Mouse (Mus musculus) ovary, postnatal 10 days (tissue): ENCODE data around the gene Sh3pxd2a.
A peak's percentile ranks its signal among the peaks of the same experiment; 100 is the strongest.

Experiments used
- DNase-seq: peaks from one replicate; pipeline ENCODE4 v3.0.0; 2022; ENCODE audit warnings: low spot score

The Sh3pxd2a gene

DNA sequence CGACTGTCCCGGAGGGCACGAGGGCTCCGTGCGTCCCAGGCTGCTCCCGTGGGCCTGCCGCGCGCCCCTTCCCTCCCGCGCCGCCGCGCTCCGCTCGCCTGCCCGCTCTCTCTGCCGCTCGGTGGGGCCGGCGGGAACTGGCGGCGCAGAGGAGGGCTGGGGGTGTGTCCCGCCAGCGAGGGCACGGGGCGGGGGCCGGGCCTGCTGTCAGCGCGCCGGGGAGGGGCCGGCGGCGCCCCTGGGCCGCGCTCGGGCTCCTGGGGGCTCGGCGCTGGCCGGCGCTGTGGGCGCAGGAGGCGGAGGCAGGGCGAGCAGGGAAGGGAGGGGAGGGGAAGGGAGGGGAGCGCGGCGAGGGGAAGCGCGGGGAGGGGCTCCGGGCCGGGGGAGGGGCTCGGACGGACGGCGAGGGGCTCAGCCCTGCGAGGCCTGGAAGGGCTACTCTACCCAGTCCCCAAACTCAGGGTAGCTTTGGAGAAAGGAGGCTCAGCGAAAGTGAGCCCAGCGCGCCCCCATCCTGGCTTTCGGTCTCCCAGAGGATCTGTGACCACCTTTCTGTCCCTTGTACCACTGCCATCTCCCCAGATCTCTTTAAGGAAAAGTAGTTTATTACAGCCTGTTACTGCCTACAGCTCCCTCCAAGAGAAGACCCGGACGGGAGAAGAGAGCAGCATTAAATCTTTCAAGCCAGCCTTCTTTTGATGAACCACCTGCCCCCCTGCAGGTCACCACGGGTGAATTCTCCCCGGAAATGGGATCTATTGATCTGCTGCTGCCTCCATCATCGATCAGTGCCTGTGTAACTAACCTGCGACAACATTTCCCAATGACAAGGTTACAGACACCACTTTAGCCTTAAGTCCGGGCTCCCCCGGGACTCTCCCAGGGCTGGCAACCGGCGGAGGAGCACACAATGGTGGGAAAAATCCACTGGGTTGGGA lies at the start of gene Sh3pxd2a:
TSS of gene Sh3pxd2a (minus strand) at position 98 of the 938 bp plus-strand sequence.
- peak; percentile 53 for DNase-seq

DNA sequence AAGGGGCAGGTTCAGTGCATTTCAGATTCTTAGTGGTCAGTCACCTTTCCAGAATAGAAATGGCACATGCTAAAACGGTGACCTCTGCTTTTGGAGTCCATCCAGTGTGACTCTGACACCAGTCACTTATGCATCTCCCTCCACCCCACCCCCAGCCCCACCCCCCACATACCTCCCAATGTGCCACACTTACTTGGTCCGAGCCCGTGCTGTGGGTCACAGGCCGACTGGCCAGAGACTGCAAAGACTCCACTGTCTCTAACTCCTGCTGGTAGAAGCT lies 49.4 kb upstream of the Sh3pxd2a start:
- no peak for DNase-seq

DNA sequence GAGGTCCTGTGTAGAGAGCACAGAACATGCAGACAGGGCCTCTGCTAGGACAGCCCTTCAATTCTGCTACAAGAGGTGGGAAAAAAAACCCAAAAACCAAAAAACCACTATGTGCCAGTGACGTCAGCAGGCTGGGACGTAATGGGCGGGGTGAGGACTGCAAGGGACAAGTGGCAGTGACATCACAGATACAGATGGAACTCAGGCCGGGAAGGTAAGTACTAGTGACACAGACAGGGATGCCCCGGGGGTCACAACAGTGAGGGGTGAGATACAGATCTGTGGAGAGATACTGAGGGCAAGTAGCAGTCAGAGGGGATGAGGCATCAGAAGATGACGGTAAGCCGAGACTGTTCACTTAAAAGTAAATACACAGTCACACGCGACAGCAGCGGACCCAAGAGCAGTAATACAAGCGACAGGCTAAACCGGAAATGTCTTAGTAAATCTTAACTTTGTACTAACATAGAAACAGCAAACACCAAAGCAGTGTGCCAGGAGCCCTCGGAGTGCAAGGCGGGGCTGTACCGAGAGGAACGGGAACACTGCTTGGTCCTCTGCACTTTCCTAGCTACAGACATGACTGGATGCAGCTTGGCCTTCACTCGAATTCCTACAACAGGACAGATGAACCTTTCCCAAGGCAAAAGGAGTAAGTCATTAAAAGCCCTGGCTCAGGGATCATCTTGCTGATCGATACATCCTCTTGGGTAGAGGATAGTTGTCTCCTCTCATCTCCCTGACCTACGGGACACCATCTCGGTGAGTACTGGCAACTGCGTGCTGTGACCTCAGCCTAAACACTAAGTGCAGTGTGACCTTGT lies 48.8 kb upstream of the Sh3pxd2a start:
- DNase-seq, result no peak

DNA sequence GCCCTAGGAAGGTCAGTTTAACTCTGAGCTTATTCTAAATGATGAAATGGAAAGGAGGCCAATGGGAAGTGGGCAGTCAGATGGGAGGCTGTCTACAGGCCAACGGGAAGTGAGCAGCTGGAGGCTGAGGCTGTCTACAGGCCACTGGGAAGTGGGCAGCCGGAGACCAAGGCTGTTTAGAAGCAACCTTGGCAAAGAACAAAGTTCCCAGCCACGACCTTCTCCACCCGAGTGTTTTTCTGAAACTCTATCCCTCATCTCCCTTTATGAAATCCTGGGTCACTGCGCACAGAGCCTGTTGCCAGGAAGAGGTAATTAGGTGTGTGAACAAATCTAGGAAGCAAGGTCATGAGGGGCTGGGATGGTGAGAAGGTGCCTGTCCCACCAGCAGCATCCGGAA lies 47.8 kb upstream of the Sh3pxd2a start:
- no peak for DNase-seq

DNA sequence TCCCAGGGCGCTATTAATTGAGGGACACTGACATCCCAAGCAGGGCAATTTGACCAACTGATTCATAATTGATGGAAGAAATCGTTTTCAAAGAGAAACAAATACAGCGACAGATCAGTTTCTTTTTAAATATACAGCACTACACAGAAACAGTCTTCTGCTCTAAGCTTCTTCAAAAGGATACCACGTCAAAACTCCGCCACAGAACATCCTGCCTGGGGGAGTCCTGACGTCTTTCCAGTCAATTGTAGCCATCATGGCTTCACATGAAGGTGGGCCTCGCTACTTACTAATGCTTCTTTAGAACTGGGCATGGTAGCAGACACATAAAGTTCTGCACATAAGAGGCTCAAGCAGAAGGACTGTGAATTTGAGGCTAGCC lies 47.1 kb upstream of the Sh3pxd2a start:
- DNase-seq, result no peak

DNA sequence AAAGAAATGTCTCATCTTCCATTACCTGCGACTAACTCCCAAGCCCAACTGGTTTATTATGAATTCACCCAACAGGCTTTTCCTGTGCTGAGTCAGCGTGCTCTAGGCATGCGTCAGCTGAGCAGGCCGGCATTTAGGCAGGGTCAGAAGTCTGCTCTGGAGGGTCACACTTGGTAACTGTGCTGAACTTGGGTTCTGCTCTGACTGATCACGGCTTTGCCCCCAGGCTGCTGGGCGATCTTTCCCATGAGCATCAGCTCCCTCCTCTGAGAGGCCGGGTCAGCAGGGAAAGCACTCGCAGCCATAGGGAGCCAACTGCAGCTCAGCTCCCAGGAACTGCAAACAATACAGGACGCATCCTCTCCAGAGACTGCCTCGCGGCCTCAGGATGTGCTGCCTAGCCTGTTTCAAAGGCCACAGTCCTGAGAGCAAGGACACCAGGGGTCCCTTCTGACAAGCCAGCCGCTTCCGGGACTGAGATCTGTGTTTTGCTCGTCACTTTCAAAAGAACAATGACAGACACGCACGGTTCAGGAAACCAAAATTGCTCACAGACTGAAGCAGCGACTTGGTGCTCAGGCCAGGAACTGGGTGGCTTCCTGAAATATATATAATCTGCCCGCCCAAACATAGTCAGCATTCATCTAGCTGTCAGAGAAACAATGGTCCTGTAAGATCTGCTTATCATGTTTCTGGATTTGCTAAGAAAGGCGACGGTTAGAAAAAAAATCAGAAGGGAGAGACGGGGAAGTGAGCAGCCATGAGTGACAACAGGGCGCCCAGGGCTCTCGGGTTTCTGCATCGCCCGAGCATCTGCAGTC lies 46.5 kb upstream of the Sh3pxd2a start:
- DNase-seq, result no peak

DNA sequence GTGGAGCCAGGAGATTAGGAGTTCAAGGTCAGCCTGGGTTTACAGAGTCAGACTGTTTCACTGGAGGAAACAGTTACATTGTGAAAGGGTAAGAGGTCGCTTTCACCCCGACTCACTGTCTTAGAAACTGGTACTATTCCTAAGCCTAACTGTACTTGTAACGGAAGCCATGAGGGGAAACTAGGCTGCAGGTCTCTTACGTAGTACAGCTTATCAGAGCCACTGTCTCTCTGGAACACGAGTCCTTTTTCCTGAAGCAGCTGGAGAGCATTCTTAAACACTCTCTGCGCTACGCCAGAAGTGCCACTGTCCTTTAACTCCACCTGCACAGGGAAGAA lies 45.9 kb upstream of the Sh3pxd2a start:
- DNase-seq, result no peak

DNA sequence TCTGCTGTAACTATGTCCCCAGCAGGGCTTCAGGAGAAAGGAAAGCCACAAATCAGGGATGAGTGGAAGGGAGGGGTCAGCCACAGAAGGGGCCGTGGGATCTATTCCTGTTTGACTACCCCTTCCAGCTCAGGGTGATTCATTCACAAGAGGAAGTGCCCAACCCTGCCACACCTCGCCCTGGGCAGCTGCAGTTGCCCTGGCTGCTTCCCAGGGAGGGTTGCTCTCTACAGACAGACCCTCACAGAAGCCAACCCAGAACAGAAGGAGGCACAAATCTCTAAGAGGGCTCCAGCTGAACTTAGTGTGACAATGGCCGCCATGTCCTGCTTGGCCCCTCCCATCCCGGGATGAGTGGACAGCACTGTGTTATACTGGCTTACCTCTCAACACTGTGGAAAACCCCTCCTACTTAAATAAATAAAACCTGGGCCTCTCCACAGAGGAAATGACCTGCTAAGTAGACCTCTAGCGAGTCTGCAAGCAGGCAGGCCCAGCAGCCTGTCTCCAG lies 44.6 kb upstream of the Sh3pxd2a start:
- DNase-seq, result no peak

DNA sequence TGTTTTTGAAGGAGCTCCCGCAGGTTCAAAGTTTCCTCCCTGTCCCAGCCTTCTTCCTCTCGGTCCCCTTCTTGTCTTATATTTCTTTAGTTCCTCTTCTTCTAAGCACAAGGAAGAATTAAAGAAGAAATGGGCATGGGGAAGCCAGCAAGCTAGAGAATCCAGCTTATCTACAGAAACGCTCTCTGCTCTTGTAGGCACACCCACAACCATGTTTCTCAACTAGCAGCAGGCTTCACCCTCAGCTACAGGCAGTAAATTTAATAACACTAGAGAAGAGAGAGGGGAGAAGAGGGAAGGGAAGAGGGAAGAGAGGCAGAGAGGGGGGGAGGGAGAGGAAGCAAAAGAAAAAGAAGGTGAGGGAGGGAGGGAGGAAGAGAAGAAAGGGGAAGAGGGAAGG lies 44.0 kb upstream of the Sh3pxd2a start:
- no peak for DNase-seq

DNA sequence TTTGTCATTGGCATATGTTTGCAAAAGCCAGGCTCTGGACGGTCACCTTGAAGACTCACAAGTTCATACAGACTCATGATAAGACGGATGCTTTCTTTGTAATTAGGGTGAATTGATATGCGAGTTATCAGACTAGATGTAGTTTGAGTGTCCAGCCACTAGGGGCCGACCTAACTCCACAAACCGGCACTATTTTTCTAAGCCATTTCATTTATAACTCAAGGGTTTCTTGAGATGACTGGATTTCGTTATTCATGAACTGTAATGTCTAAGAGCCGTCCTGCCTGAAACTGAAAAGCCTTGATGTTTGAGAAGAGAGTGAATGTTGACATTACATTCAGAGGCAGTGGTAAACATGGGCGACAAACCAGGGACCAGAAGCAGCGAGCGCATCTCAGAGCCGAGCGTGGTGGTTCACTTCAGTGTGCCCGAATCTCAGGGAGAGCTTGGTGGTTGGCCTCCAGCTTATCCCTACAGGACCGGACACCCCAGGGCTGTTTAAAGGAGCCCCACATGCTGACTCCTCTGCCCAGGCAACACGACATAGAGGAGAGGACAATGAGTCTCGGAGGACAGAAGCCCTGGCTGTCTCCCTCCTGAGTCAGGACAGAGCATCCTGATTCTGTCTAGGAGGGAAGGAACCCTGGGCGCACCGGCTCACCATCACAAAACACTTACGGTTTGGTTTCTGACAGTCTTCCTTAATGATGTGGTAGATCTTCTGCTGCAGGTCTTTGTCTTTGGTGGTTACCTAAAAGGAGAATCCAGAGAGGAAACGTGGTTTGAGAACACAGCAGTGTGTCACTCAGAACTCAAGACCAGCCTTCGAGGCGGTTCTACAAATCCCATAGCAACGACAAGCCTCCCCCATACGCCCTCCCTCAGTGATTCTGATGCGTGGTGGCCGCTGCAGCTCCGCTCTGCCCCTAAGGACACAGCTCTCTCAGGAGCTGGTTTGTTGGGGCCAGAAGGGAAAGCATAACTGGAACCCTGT lies 43.2 kb upstream of the Sh3pxd2a start:
- DNase-seq, result peak; percentile 33

DNA sequence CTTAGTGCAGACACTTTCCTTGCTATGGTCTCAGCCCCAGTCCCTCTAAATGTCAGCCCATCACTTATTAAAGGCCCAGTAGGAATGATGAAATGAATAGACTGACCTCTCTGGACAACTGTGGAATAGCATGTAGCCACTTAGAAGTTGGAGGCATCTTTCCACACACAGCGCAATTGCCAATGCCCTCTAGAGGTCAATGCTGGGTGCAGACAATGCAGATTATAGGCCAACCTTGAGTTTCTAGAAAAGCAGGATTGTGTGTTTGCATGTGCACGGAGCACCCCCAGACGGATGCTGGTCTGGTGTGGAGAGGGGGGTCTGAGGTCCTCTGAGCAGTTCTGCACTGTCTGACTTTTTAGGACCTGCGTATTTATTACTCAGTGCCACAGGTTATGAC lies 39.4 kb upstream of the Sh3pxd2a start:
- no peak for DNase-seq

DNA sequence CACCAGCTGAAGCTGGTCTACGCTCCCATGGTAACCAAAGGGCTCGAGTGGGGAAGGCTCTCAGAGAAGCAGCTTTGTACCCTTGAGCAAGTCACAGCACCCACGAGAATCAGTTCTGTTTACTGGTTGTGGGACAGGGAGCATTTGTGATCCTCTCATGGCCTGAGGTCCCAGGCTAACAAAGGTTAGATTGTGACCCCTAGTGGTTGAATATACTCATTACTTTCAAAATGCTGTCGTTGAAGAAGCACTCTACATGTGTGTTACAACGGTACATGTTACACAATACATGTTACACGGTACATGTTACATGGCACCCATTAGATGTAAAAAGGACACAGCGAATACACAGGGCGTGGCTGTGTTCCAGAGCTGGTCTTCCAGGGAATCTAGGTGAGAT lies 38.4 kb upstream of the Sh3pxd2a start:
- no peak for DNase-seq

DNA sequence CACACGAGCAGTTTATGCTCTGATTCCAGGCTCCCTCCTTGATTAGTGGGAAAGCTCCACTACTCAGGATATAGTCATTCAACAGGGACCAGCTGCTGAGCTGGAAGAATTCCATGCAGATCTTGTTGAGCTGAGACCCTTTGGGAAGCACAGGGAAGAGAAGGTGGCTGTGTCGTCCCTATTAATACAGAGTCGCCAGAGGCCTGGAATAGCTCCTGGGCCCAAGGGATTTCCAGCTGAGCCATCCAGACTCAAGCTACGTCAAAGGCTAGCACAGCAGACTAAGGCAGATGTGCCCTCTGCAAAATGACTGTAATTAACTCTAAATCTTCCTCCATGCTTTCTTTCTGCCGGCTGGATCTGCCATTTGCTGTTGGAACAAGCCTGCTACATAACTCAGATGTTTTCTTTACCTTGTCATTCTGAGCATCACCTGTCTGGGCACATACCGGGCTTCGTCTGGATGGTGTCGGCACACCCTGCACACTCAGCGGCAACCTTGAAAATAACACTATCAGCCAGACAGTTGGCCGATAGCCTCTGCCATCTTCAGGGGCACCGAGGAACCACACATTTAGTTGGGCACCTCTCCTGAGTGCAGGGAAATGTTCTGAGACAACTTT lies 36.3 kb upstream of the Sh3pxd2a start:
- no peak for DNase-seq

DNA sequence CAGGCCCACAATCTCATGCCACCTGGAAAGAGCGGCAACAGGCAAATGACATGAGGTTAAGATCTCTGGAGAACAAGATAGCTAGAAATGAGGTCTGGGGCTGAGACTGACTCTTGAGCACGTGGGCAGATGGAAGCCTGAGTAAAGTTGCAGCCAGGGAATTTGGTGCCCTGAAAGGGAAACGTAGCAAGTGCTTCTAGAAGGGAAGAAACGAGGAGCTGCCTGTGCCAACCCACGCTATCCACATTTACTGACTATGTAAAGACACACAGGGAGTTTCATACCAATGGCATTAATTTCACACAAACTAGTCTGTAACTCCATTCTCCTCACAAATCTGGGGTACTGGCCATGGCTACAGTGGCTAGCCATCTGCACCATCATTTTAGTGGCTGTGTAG lies 35.6 kb upstream of the Sh3pxd2a start:
- no peak for DNase-seq

DNA sequence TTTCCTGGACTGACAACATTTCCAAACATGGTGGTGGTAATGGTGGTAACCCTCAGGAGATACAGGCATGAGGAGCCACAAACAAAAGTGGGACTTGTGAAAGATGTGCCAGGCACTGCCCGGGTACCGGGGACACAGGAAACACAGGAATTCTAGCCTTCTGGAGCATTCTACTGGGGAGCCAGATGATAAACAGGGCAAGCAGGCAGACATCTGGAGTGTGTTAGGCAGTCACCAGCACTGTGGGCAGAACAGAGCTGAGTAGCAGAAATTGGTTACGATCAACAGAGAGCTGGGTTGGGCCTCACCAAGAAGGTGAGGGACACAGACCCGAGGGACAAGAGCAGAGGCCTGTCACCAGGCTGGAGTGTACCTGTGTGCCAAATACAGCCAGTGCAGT lies 34.7 kb upstream of the Sh3pxd2a start:
- no peak for DNase-seq

DNA sequence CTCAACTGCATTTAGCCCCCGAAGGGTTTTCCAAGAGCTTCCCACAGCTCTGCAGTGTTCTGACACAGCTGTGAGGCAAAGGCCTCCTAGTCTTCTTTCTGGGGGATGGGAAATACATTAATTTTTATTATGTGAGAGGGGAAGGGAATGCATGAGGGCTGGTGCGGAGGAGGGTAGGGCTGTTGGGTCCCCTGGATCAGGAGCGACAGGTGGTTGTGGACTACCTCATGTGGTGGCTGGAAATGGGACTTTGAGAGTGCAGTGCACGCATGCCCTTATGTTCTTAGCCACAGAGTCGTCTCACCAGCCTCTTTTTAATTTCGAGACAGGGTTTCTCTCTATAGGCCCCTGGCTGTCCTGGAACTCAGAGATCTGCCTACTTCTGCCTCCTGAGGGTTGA lies 33.5 kb upstream of the Sh3pxd2a start:
- no peak for DNase-seq

DNA sequence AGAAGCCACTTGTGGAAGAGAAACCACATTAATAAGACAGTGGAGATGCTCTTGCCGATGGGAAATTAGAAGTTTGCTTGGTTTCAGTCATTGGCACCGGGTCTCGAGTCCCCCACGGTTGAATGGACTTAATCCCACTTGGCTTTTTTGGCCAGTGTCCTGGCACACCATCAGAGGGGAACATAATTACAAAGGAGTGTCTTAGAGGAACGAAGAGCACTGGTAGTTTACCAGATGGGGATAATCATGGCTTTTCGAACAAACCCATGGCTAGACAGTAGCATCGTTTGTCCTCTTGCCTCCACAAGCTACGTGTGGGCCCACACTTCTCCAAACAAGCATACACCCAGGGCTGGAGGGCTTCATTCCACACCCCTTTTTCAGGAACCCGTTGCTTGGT lies 33.1 kb upstream of the Sh3pxd2a start:
- no peak for DNase-seq

DNA sequence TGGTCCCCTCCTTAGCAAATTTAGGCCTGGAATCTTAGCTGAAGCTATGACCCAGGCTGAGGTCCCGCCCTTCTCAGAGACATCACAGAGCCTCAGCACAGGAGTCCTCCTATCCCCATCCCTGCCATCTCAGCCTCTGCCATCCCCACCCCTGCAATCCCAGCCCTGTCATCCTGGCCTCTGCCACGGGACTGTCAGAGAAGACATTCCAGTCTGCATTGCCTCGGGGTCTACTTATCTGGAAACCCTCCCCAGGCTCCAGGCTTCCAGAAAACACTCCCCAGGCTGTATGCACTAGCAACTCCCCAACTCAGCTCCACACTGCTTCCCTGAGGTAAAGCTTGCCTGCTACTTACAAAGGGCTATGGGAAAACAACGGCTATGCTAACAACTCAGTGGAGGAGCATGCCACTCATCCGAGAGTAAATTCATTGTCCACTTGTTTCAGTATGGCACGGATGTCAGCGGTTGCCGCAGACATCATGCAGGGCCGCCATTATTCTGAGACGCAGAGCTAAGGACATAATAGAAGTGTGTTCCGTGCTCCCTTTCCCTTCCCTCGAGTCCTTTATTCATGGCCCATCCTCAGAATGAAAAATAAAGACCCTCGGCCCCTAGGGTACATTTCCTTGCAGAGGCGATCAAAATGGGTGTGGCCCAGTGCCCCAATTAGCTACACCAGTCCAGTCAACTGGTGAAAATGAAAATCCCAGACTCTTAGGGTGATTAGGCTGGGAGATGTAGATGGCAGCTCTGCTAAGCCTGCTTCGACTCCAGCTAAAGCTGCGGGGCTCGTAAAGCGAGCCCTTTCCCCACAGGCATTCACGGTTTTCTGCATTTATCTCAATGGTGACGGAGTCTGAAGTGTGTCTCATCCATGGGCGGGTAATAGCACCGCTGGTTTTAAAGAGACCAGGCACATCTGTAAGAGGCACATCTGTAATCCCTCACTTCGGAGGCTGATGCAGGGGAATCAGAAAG lies 29.1 kb upstream of the Sh3pxd2a start:
- no peak for DNase-seq

DNA sequence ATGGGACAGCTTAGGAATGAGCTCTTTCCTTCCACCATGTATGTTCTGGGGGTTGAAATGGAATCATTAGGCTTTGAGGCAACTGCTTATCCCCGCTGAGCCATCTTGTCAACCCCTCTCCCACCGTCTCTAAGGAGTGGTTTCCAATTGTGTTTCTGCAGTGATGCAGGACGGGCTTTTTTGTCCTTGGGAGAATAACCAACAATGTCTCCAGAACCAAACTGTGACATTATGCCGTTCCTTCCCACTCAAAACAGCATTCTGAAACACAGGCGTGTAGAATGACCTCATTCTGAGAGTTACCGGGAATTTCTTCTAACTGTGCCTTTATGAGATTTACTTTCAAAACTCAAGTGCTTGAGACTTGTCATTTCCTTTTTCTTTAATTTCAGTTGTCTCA lies 28.2 kb upstream of the Sh3pxd2a start:
- DNase-seq, result no peak

DNA sequence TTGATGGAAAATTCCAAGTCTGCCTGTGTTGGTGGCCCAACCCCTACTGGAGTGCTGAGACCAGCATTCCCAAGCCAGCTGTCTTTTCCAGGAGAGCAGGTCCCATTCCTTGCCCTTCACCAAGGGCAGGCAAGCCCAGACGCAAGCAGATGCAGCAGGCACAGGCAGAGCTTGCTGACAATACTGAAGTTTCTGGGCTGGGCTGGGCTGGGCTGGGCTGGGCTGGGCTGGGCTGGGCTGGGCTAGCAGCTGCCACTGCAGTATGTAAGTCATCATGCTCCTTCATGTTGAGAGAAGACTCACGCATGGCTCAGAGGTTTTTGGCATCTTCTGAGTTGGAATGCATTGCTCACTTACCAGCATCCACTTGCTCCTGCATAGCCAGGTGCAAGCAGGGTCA lies 27.7 kb upstream of the Sh3pxd2a start:
- no peak for DNase-seq
